Mouse (Mus musculus): Measurements from ENCODE around the gene Lgr6. TPM values are rescaled to one million over a fixed set of nuclear protein-coding genes. Genes with fewer than 3 reads are reported as not detected.

Gene Lgr6
- polyA plus RNA-seq, 1 experiment: not detected

DNA sequence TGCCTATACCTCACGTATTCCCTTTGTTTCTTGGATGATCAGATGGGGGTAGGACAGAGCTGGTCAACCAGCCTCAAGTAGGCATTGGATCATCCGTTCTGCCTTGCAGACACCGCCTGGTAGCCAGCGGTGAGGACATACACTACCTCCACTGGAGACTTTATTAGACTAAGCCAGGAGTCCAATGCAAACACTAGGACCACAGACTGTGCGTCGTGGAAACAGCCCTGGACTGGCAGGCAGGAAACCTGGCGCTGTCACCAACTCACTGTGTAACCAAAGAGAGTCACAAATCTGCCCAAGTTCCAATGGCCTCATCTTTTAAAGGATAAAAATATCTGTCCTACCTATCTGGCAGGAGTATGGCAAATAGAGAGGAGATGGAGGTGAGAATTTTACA, 108.6 kb downstream of the Lgr6 start:
- Histone ChIP-seq H3K27ac (ENCODE audit: control insufficient read depth, insufficient read depth, low read depth, low read length, poor library complexity) (no peak overlapping the region), H3K4me1 (ENCODE audit: control insufficient read depth, insufficient read depth, low read length) (no peaks in the 10 kb centered on the region), H3K4me3 (replicated peaks; ENCODE audit: control insufficient read depth, low read depth, low read length) (no peak overlapping the region)
- TF ChIP-seq POLR2A (IDR thresholded peaks at IDR 0.05; ENCODE audit: borderline replicate concordance, control insufficient read depth, low read depth, low read length) (no peak), CTCF (IDR thresholded peaks at IDR 0.05; ENCODE audit: control insufficient read depth, insufficient read depth, low read length) (no peak)
- WGBS: 79% methylated on average over 7 of the region's 7 CpGs

DNA sequence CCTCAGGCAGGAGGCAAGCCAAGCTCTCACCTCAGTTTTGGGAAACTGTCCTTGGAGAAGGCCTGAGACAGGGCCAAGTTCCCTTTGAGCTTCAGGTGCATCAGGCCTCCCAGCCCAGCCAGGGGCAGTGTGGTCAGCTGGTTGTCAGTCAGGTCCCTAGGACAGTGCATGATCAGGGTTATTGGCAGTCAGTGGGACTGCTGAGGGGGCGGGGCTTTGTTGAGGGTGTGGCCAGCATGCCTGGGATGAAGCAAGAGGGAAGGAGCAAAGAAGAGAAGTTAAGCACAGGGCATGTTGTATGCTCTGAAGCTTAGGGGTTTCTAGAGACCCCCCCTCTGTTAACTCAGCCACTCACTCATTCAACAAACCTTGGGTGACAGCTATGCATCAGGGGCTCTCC, 109.1 kb downstream of the Lgr6 start:
- 50% methylated on average over 1 of the region's 1 CpGs for WGBS
- Histone ChIP-seq H3K27ac (ENCODE audit: control insufficient read depth, insufficient read depth, low read depth, low read length, poor library complexity) (no peak overlapping the region), H3K4me1 (ENCODE audit: control insufficient read depth, insufficient read depth, low read length) (no peaks in the 10 kb centered on the region), H3K4me3 (replicated peaks; ENCODE audit: control insufficient read depth, low read depth, low read length) (no peak overlapping the region)
- no peak for TF ChIP-seq CTCF (IDR thresholded peaks at IDR 0.05; ENCODE audit: control insufficient read depth, insufficient read depth, low read length)
- no peak for TF ChIP-seq POLR2A (IDR thresholded peaks at IDR 0.05; ENCODE audit: borderline replicate concordance, control insufficient read depth, low read depth, low read length)

DNA sequence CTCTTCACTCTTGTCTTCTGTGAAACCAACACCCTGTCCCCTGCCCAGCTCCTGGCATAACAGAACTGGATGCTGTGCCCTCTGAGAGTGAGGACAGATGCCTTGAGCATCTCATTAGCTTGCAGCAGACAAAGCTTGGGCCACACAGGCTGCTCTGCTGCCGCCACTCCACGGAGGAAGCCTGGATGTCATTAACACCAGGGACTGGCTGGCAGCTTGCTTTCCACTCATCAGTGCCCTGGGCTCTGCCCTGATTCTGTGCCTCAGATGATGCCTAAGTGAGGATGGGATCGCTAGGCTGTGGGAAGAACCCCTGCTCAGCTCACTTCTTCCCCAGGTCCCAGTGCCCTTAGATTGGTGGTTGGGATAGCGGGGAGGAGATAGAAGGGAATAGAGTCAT, 109.6 kb downstream of the Lgr6 start:
- H3K4me3 ChIP-seq (replicated peaks; ENCODE audit: control insufficient read depth, low read depth, low read length): no peak overlapping the region
- no peaks in the 10 kb centered on the region for H3K4me1 ChIP-seq (ENCODE audit: control insufficient read depth, insufficient read depth, low read length)
- 84% methylated on average over 4 of the region's 4 CpGs for WGBS
- TF ChIP-seq CTCF (IDR thresholded peaks at IDR 0.05; ENCODE audit: control insufficient read depth, insufficient read depth, low read length) (no peak), POLR2A (IDR thresholded peaks at IDR 0.05; ENCODE audit: borderline replicate concordance, control insufficient read depth, low read depth, low read length) (no peak)
- H3K27ac ChIP-seq (ENCODE audit: control insufficient read depth, insufficient read depth, low read depth, low read length, poor library complexity): no peak overlapping the region

DNA sequence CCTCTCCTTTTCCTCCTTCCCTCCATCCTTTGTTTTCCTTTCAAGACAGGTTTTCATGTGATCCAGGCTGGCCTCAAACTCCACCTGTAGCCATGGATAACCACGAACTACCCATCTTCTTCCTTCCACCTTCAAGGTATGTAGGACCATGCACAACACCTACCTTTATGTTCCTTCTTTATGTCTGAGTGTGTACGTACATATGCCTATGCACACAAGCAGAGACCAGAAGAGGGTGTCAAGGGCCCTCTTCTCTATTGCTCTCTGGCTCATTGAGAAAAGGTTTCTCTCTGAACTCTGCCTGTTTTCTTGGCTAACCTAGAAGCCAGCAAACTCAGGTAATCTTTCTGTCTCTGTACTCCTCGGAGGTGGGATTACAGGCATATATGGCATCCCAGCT, 110.3 kb downstream of the Lgr6 start:
- Histone ChIP-seq H3K4me1 (ENCODE audit: control insufficient read depth, insufficient read depth, low read length) (no peaks in the 10 kb centered on the region), H3K4me3 (replicated peaks; ENCODE audit: control insufficient read depth, low read depth, low read length) (no peak overlapping the region), H3K27ac (ENCODE audit: control insufficient read depth, insufficient read depth, low read depth, low read length, poor library complexity) (no peak overlapping the region)
- no peak for TF ChIP-seq POLR2A (IDR thresholded peaks at IDR 0.05; ENCODE audit: borderline replicate concordance, control insufficient read depth, low read depth, low read length)
- TF ChIP-seq CTCF (IDR thresholded peaks at IDR 0.05; ENCODE audit: control insufficient read depth, insufficient read depth, low read length): no peak
- WGBS: 74% methylated on average over 3 of the region's 3 CpGs

DNA sequence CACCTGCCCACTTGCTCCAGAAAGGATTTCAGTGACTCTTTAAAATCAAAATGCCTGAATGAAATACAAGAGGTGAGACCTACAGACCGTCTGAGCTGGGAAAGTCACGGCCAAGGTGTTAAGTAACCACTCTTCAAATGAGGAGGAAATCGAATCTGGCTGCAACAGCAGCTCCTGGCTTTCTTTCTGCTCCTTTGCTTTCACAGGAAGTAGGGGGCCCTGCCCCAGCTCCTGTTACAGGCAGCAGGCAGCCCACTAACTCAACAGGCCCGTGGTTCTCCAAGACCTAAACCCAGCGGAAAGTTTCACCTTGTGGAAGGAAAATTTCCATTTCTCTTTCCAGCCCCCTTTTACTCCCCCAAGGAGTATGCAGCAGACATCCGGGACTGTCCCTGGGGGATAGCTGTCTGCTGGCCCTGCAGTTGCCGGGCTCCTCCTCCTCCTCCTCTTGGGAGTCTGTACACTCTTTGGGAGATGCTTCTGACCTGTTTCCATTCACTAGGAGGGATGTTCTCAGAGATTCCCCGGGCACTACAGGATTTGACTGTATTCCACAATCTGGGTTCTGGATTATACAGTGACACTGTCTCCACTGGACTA, 112.9 kb downstream of the Lgr6 start:
- WGBS: 32% methylated on average over 8 of the region's 8 CpGs
- no peak for TF ChIP-seq CTCF (IDR thresholded peaks at IDR 0.05; ENCODE audit: control insufficient read depth, insufficient read depth, low read length)
- no peak for TF ChIP-seq POLR2A (IDR thresholded peaks at IDR 0.05; ENCODE audit: borderline replicate concordance, control insufficient read depth, low read depth, low read length)

DNA sequence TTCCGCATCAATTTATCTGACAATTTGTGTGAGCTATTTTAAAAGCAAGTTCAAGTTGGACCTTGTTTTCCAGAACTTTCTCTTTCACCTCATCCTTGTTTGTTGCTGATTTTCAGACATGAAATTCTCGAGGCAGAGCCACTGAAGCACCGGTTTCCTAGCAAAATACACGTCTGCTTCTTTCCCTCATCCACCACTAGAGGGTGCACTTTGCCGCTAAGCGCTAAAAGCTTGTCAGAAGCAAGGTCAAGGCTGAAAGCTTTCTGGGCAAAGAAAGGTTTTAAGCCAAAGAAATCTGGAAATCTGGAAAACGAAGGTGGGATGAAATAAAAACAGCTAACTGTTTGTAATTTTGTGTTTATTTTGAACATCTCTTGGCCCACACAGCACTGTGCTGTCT, 115.7 kb downstream of the Lgr6 start:
- H3K4me3 ChIP-seq (replicated peaks; ENCODE audit: control insufficient read depth, low read depth, low read length): no peak overlapping the region
- H3K4me1 ChIP-seq (ENCODE audit: control insufficient read depth, insufficient read depth, low read length): no peaks in the 10 kb centered on the region
- no peak for TF ChIP-seq POLR2A (IDR thresholded peaks at IDR 0.05; ENCODE audit: borderline replicate concordance, control insufficient read depth, low read depth, low read length)
- TF ChIP-seq CTCF (IDR thresholded peaks at IDR 0.05; ENCODE audit: control insufficient read depth, insufficient read depth, low read length): peak; percentile 78
- 7% methylated on average over 7 of the region's 7 CpGs for WGBS
- H3K27ac ChIP-seq (ENCODE audit: control insufficient read depth, insufficient read depth, low read depth, low read length, poor library complexity): no peak overlapping the region

More for the DNA sequence above, 112.9 kb downstream of the Lgr6 start:
- Histone ChIP-seq H3K4me1 (ENCODE audit: control insufficient read depth, insufficient read depth, low read length) (no peaks in the 10 kb centered on the region), H3K4me3 (replicated peaks; ENCODE audit: control insufficient read depth, low read depth, low read length) (no peak overlapping the region), H3K27ac (ENCODE audit: control insufficient read depth, insufficient read depth, low read depth, low read length, poor library complexity) (no peak overlapping the region)

DNA sequence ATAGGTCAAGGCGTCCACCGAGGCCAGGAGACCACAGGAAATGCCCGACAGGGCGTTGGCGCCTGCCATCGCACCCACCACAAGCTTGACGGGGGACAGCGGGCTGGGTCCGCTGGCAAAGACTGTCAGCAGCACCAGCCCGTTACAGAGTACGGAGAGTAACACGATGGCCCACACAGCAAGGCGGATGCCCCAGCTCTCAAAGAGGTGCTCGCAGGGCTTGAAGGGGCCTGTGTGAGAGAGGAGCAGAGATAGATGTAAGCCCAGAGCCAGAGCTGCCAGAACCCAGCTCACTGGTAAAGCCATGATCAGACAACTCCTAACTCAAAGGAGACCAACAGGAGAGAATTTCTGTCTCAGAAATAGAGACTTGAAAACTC, 117.1 kb downstream of the Lgr6 start:
- TF ChIP-seq CTCF (IDR thresholded peaks at IDR 0.05; ENCODE audit: control insufficient read depth, insufficient read depth, low read length) (no peak), POLR2A (IDR thresholded peaks at IDR 0.05; ENCODE audit: borderline replicate concordance, control insufficient read depth, low read depth, low read length) (no peak)
- Histone ChIP-seq H3K27ac (ENCODE audit: control insufficient read depth, insufficient read depth, low read depth, low read length, poor library complexity) (no peak overlapping the region), H3K4me1 (ENCODE audit: control insufficient read depth, insufficient read depth, low read length) (no peaks in the 10 kb centered on the region), H3K4me3 (replicated peaks; ENCODE audit: control insufficient read depth, low read depth, low read length) (no peak overlapping the region)
- WGBS: 18% methylated on average over 14 of the region's 14 CpGs

DNA sequence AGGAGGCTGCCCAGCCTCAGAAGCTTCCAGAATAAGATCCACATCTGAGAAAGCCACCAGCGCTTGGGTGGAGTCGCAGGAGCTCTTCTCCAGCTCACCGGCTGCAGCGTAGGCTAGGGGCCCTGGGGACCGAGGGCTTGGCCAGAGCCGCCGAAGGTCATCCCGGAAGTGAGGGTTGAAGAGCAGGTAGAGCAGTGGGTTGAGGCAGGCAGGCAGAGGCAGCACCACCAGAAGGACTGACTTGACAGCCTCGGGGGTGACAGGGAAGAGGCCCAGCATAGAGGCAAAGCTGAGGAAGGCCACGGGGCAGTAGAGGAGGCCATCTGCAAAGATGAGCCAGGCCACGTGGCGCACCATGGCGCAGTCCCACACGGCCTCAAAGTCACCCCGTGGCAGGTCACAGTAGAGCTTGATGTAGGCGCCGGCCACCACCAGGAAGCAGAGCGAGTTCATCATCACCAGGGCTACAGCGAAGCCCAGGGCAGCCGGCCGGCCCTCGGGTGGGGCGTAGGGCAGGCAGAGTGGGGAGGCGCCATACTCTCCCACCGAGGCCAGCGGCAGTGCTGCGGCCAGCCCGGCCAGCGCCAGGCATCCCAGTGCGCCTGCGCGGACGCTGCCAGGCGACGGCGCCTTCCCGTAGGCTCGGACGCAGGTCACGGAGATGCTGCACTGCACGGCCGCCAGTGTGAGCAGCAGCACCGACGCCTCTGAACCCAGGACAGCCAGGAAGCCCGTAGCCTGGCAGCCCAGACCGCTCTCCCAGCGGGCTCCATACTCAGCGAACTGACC, 117.7 kb downstream of the Lgr6 start:
- TF ChIP-seq CTCF (IDR thresholded peaks at IDR 0.05; ENCODE audit: control insufficient read depth, insufficient read depth, low read length) (no peak), POLR2A (IDR thresholded peaks at IDR 0.05; ENCODE audit: borderline replicate concordance, control insufficient read depth, low read depth, low read length) (no peak)
- 31% methylated on average over 48 of the region's 48 CpGs for WGBS

More for the DNA sequence above, 117.7 kb downstream of the Lgr6 start:
- H3K4me1 ChIP-seq (ENCODE audit: control insufficient read depth, insufficient read depth, low read length): no peaks in the 10 kb centered on the region
- H3K4me3 ChIP-seq (replicated peaks; ENCODE audit: control insufficient read depth, low read depth, low read length): no peak overlapping the region
- no peak overlapping the region for H3K27ac ChIP-seq (ENCODE audit: control insufficient read depth, insufficient read depth, low read depth, low read length, poor library complexity)
